Mouse (Mus musculus) heart, embryonic 11.5 days (tissue): ENCODE data around the gene 1700016C15Rik. TPM values are rescaled to one million over a fixed set of nuclear protein-coding genes. Genes with fewer than 3 reads are reported as not detected.

Experiments
- ATAC-seq: fragments of 200-750 bp; cut with Nextera tagmentation; replicated peaks from 2 replicates; pipeline ENCODE4 v1.8.0; 2017; ENCODE audit warnings: moderate library complexity; ENCODE audit not compliant: insufficient number of reproducible peaks, low FRiP score, low TSS enrichment
- H3K27ac ChIP-seq: fragments of 300-500 bp; sonication (generic); 2 replicates; pipeline ENCODE4 v1.5.1; 2014; ENCODE audit warnings: mild to moderate bottlenecking, low read depth, low read length
- H3K27me3 ChIP-seq: fragments of 300-500 bp; sonication (generic); 2 replicates; pipeline ENCODE4 v1.6.1; 2014; ENCODE audit warnings: mild to moderate bottlenecking, low read length, mixed read lengths; ENCODE audit not compliant: control insufficient read depth, insufficient read depth
- H3K36me3 ChIP-seq: fragments of 300-500 bp; sonication (generic); 2 replicates; pipeline ENCODE4 v1.6.1; 2014; ENCODE audit warnings: mild to moderate bottlenecking, low read length, moderate library complexity, mixed read lengths; ENCODE audit not compliant: control insufficient read depth, insufficient read depth
- H3K4me1 ChIP-seq: fragments of 300-500 bp; sonication (generic); 2 replicates; pipeline ENCODE4 v1.6.1; 2014; ENCODE audit warnings: low read length; ENCODE audit not compliant: control insufficient read depth, insufficient read depth
- H3K4me2 ChIP-seq: fragments of 300-500 bp; sonication (generic); 2 replicates; pipeline ENCODE4 v1.6.1; 2014; ENCODE audit warnings: mild to moderate bottlenecking, moderate library complexity
- H3K4me3 ChIP-seq: fragments of 300-500 bp; sonication (generic); 2 replicates; pipeline ENCODE4 v1.5.1; 2014; ENCODE audit warnings: low read depth, low read length
- H3K9ac ChIP-seq: fragments of 300-500 bp; sonication (generic); 2 replicates; pipeline ENCODE4 v1.6.1; 2014; ENCODE audit warnings: mild to moderate bottlenecking, low read depth, low read length, moderate library complexity
- H3K9me3 ChIP-seq: fragments of 300-500 bp; sonication (generic); replicated peaks from 2 replicates; pipeline ENCODE4 v1.6.1; 2016; ENCODE audit warnings: low read length; ENCODE audit not compliant: control insufficient read depth
- WGBS: fragments of 180-500 bp; shearing (Covaris S2); extraction: QIAGEN DNeasy Blood & Tissue Kit; methylation state at CpG from one replicate; pipeline ENCODE4 v1.1.7; 2014; ENCODE audit not compliant: insufficient replicate concordance; 5-methylcytosine and 5-hydroxymethylcytosine counted together
- polyA plus RNA-seq: library from polyadenylated mRNA; unstranded; fragments of >200 nt; fragmentation: Nextera tagmentation; extraction: Ambion mirVana; gene quantifications from 2 replicates; pipeline ENCODE4 v1.2.1, GENCODE M21; 2014

The 1700016C15Rik gene
- polyA plus RNA-seq, 1 experiment from 2014 or later = not detected

DNA sequence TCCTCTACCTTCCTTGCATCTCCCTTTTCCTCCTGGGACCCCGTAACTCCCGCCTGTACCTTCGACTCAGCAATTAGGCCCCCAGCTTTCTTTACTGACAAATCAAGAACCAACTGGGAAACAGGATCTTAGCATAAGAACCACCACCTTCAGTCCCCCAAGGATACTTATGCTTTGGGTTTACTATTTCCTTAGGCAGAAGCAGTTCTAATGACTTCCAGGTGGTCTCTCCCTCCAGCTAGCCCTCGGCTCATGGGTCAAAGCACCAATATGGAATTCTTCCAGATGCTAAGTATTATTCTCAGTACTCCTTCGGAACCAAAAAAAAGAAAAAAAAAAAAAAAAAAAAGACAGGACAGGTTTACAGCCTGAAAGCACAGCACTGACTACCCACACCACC, 27.6 kb downstream of the 1700016C15Rik start:
- no peaks in the 10 kb centered on the region for H3K4me1 ChIP-seq
- H3K27me3 ChIP-seq = no peaks in the 10 kb centered on the region
- 85% methylated on average over 5 of the region's 5 CpGs for WGBS
- H3K9me3 ChIP-seq = no peaks in the 10 kb centered on the region
- 0 out of 2 replicates have a peak, but pooled peaks cover 2% of the 10 kb centered on the region for H3K36me3 ChIP-seq
- no peak overlapping the region for H3K27ac ChIP-seq
- no peak overlapping the region for H3K4me3 ChIP-seq
- no peak overlapping the region for H3K9ac ChIP-seq
- no peak for ATAC-seq
- H3K4me2 ChIP-seq = no peak overlapping the region

DNA sequence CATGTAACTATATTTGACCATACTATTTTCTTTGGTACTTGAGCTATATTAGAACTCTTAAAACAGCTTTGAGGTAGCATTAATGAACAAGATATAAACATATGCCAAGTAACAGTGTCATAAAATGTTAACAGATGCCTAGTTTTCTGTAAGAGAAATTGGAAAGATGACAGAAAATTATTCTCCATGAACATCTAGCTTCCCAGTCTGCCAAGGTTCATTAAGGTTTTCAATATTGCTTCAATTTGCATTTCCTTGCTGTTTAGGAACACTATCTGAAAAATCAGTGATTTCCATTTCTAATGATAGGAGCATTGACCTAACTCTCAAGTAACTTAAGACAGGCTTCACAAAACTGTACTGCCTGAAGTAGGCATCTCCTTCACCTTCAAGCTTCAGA, 39.3 kb downstream of the 1700016C15Rik start:
- no peaks in the 10 kb centered on the region for H3K27me3 ChIP-seq
- ATAC-seq = no peak
- H3K36me3 ChIP-seq = peaks cover 16% of the 10 kb centered on the region
- H3K9me3 ChIP-seq = no peaks in the 10 kb centered on the region
- no peaks in the 10 kb centered on the region for H3K4me1 ChIP-seq
- no peak overlapping the region for H3K27ac ChIP-seq
- no peak overlapping the region for H3K4me2 ChIP-seq
- H3K9ac ChIP-seq = no peak overlapping the region
- H3K4me3 ChIP-seq = no peak overlapping the region

DNA sequence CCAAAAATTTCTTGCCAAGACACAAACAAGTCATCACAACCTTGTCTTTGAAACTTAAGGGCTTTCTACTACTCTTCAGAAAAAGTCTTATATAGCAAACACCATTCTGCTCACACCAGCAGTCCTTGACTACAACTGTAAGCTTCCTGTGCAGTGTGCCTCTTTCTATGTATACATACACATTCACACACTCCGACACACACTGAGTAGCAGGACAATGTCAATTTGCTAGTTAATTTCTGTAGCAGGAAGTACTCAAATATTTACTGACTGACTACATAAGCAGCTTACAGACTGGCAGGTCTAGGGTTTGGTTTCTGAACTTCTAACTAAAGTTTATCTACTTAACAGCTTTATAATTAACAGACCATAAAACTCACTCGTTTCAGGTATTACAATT, 47.8 kb downstream of the 1700016C15Rik start:
- no peak for ATAC-seq
- H3K9me3 ChIP-seq = no peaks in the 10 kb centered on the region
- no peak overlapping the region for H3K4me3 ChIP-seq
- H3K4me1 ChIP-seq = no peaks in the 10 kb centered on the region
- no peaks in the 10 kb centered on the region for H3K27me3 ChIP-seq
- WGBS = 89% methylated on average over 2 of the region's 2 CpGs
- H3K27ac ChIP-seq = no peak overlapping the region
- H3K9ac ChIP-seq = no peak overlapping the region
- no peak overlapping the region for H3K4me2 ChIP-seq
- peaks cover 25% of the 10 kb centered on the region for H3K36me3 ChIP-seq

DNA sequence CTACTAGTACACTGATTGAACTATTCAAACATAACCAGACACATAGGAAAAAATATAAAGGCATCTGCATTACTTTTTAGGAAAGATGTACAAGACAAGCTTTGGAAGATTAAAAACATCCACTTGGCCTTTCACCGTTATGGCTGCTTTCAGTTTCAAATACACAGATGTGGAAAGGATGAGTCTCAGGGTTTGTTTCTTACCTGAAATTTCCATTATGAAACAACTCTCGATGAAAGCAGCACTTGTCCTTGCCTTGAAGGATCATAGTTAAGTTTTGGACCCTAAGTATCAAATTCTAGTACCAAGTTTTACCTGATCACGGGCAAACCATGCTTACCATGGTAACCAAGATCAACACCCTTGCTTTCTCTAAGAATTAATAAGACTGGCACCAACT, 63.2 kb downstream of the 1700016C15Rik start:
- H3K4me2 ChIP-seq = no peak overlapping the region
- no peaks in the 10 kb centered on the region; the same call in 1 of the 2 replicates for H3K36me3 ChIP-seq
- H3K4me1 ChIP-seq = peaks cover 7% of the 10 kb centered on the region
- no peak overlapping the region for H3K9ac ChIP-seq
- no peak overlapping the region for H3K4me3 ChIP-seq
- H3K9me3 ChIP-seq = no peaks in the 10 kb centered on the region
- H3K27me3 ChIP-seq = no peaks in the 10 kb centered on the region
- WGBS = 86% methylated on average over 3 of the region's 3 CpGs
- no peak for ATAC-seq
- no peak overlapping the region for H3K27ac ChIP-seq

DNA sequence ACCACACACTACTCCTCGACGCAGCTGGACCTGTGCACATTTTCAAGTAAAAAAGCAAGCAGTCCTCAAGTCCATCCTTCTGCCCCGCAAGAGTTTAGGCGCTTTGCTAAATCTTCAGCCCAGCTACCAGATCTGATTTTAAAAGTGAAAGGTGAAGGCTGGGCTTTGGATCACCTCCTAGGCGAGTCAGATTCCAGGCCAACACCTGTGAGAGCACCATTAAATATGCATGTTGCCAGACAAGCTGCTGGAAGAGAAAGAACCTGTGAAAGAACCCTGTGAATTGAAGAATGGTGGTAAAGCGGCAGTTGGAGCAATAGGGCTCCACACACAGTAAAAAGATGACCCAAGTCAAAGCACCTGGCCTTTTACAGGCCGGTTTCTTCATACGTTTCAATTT, 65.3 kb downstream of the 1700016C15Rik start:
- Histone ChIP-seq H3K4me1 (peaks cover 7% of the 10 kb centered on the region), H3K36me3 (no peaks in the 10 kb centered on the region; the same call in 1 of the 2 replicates), H3K9ac (peak overlapping the region; percentile 95), H3K27ac (no peak overlapping the region), H3K9me3 (no peaks in the 10 kb centered on the region), H3K4me2 (peak overlapping the region; percentile 90), H3K4me3 (peak overlapping the region; percentile 93), H3K27me3 (no peaks in the 10 kb centered on the region)
- ATAC-seq = no peak
- WGBS = 11% methylated on average over 8 of the region's 8 CpGs

DNA sequence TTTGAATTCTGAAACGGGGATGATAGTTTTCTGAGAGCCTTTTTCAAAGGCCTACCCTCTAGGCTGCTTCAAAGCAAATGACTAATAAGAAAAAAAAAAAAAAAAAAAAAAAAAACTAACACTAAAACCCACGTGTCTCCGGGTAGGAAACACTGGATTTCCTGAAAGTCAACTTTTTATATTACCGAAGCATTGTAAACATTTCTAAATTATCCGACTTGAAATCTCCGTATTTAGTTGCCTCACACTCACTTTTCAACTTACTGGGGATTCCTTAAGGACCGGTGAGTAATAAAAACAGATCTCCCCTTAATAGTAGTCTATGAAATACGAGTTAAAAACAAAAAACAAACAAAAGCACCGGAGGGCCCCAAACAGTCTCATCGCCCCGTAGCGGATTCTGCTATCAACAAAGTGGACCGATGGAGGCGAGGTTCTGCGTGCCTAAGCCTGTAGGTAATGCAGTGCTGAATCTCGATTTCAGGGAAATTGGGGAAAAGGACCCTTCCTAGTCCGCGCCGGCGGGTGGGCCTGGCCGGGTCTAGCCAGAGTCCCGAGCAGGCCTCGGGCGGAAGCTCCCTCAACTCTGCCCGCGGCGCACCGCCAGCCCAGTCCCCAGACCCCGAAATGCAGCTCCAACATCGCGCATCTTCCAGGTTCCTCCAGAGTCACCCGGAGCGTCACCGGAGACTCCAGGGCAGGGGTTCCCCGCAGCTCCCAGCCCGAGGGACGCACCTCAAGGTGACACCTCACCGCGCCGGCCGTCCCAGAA, 66.0 kb downstream of the 1700016C15Rik start:
- H3K4me2 ChIP-seq = peak overlapping the region; percentile 90
- H3K4me3 ChIP-seq = peak overlapping the region; percentile 93
- peak overlapping the region; percentile 98 for H3K27ac ChIP-seq
- H3K27me3 ChIP-seq = no peaks in the 10 kb centered on the region
- peak; percentile 33 for ATAC-seq
- WGBS = under 1% methylated on average over 40 of the region's 41 CpGs
- H3K36me3 ChIP-seq = no peaks in the 10 kb centered on the region; the same call in 1 of the 2 replicates
- H3K4me1 ChIP-seq = peaks cover 7% of the 10 kb centered on the region
- no peaks in the 10 kb centered on the region for H3K9me3 ChIP-seq
- H3K9ac ChIP-seq = peak overlapping the region; percentile 95

DNA sequence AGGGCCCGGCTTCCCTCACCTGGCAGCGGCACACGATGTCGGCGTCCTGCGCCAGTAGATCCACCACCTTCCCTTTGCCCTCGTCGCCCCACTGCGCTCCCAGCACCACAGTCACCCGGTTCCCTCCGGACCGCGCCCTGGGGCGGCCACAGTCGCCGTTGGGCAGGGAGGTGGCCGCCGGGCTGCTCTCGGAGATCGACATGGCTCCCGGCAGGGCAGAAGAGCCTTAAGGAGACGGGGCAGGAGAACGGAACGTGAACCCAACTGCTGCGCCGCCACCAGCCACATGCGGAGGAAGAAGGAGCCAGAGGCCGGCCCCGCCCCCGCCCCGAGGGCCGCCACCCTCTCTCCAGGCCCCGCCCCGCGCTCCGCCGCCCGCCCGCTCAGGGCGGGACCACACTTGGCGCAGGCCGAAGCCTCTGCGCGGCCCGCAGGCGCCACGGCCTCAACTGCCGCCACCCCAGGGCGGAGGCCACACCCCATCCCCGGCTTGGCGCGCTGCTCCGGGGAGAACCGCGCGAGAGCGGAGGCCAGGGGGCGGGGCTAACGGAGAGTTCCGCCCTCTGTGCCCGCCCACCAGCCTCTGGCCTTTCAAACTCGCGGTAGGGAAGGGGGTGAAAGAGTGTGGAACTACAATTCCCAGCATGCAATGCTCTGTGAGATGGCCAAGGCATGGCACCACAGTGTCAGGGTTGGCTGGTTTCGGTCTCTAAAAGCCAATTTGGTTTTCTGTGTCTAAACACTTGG, 66.8 kb downstream of the 1700016C15Rik start, which contains the start of gene Adss:
TSS of gene Adss (minus strand) at position 319 of the 747 bp plus-strand sequence.
- H3K9me3 ChIP-seq = no peaks in the 10 kb centered on the region
- H3K4me3 ChIP-seq = peak within 1 kb of the TSS; percentile 93
- H3K9ac ChIP-seq = peak within 1 kb of the TSS; percentile 95
- H3K4me1 ChIP-seq = peaks cover 7% of the 10 kb centered on the region
- peak within 1 kb of the TSS; percentile 90 for H3K4me2 ChIP-seq
- H3K27me3 ChIP-seq = no peaks in the 10 kb centered on the region
- H3K27ac ChIP-seq = peak within 1 kb of the TSS; percentile 98
- ATAC-seq = peak; percentile 100
- WGBS = under 1% methylated on average over 43 of the region's 64 CpGs
- H3K36me3 ChIP-seq = no peaks in the 10 kb centered on the region

DNA sequence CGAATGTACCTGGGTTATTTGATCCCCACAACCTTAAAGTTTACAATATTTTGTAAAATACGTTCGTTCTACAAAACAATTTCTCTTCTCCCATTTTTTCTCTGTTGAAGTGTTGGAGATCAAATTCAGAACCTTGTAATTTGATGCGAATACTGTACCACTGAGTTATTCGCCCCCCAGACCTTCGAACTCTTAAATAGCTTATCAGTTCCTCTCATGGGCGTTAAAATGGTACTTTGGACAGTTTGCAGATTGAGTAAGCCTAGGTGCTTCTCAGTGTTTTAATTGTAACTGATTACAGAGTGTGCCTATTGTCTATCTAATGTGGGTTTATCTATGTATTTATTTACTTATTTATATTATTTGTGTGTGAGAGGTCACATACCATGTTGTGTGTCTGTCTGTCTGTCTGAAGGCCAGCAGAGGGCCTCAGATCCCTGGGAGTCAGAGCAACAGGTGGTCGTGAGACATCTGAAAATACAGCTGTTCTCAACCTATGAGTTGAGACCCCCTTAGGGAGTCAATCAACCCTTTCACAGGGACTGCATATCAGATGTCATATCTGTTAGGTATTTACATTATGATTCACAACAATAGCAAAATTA, 67.6 kb downstream of the 1700016C15Rik start:
- Histone ChIP-seq H3K27me3 (no peaks in the 10 kb centered on the region), H3K36me3 (no peaks in the 10 kb centered on the region), H3K4me3 (no peak overlapping the region), H3K9me3 (no peaks in the 10 kb centered on the region), H3K4me1 (peaks cover 7% of the 10 kb centered on the region), H3K27ac (no peak overlapping the region), H3K4me2 (peak overlapping the region; percentile 47), H3K9ac (no peak overlapping the region)
- ATAC-seq = no peak
- WGBS = 63% methylated on average over 8 of the region's 8 CpGs
